ENCODE assay signal across 8 mouse cellular contexts in the genomic region with DNA sequence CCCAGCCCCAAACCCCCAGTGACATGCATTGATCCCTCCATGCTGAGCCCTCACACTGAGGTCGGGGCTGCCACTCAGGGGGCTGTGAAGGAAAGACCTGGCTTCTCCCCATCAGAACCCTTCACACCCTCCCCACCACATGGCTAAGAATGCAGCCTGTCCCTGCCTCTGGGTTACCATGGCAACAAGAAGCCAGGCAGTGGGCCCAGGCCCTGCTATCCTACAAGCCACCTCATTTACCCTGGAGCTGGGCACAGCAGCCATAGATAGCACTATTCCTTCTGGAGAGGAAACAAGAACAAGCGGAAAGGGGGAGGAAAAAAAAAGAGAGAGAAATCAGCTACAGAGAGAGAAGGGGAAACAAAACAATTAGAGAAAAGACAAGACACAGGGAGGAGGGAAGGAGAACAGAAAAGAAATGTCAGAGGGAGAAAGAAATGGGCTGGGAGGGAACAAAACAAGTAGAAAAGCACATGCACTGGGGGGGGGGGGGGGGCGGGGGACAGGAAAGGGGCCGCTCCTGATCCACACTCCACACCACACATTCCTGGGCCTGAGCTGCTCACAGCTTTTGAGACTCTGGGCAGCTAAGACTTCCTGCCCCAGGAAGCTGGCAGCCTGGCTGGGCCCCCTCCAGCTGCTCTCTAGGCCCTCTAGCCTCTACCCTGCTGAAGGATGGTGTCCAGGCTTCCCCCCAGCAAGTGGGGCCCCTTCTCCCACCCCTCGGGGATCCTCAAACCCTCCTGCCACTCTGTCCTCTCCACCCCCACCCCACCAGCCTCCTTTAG. TPM values are rescaled to one million over a fixed set of nuclear protein-coding genes. Genes with fewer than 3 reads are reported as not detected.
DNase-seq lines count a peak whose midpoint lies in the region; ATAC-seq and TF ChIP-seq lines count a peak whose summit lies in the region.

No protein-coding gene starts in this region.

- DNase-seq in 3T3-L1 (ENCODE audit: low read depth, low spot score) (peak; percentile 46), CH12.LX (ENCODE audit: extremely low read depth) (peak; percentile 40)
- DNase-seq in forebrain, embryonic 11.5 days (ENCODE audit: low spot score): peak; percentile 81
- peak; percentile 81 for DNase-seq in hindbrain, embryonic 11.5 days (ENCODE audit: low spot score)
- DNase-seq in left cerebral cortex, postnatal 10 days (ENCODE audit: extremely low spot score in 1 of 2, low spot score in 2 of 2): peak; percentile 85 to 88
- DNase-seq in kidney, adult 2 months: no peak

- ATAC-seq in forebrain, embryonic 11.5 days (replicated peaks; ENCODE audit: low FRiP score): peak; percentile 91
- peak; percentile 92 for ATAC-seq in hindbrain, embryonic 11.5 days (ENCODE audit: low FRiP score)
- peak; percentile 96 for ATAC-seq in midbrain, embryonic 13.5 days
- no peak for ATAC-seq in activated CD4-positive, CD25-positive, alpha-beta regulatory T cell, adult 4 months

- intact Hi-C loops in left cerebral cortex, postnatal 10 days (cut with DNase I): no loop called here

- H3K9me3 ChIP-seq in CH12.LX (replicated peaks; ENCODE audit: low read length): peaks cover 3% of the 10 kb centered on the region
- no peaks in the 10 kb centered on the region for H3K9me3 ChIP-seq in forebrain, embryonic 11.5 days (ENCODE audit: control insufficient read depth, low read length)
- H3K9me3 ChIP-seq in hindbrain, embryonic 11.5 days (ENCODE audit: control insufficient read depth, low read length): no peaks in the 10 kb centered on the region
- H3K9me3 ChIP-seq in midbrain, embryonic 13.5 days: no peaks in the 10 kb centered on the region

- dilution Hi-C loops in CH12.LX (cut with MboI; ENCODE audit: extremely low pct_ligation_motif_present, extremely low pct_unique_long_range_greater_than_20kb, low sequenced_read_pairs): no loop called here

- no peak for TF ChIP-seq EP300 in CH12.LX (IDR thresholded peaks at IDR 0.05; ENCODE audit: low read length)

- no peak overlapping the region for H3K4me3 ChIP-seq in CH12.LX (replicated peaks in 1 of 3; ENCODE audit: low read depth in 2 of 3, low read length in 2 of 3, poor library complexity in 1 of 3)
- H3K4me3 ChIP-seq in forebrain, embryonic 11.5 days (ENCODE audit: low read depth, low read length): no peak overlapping the region
- H3K4me3 ChIP-seq in hindbrain, embryonic 11.5 days (ENCODE audit: low read depth, low read length): no peak overlapping the region
- no peak overlapping the region for H3K4me3 ChIP-seq in midbrain, embryonic 13.5 days (replicated peaks)
- no peak overlapping the region for H3K4me3 ChIP-seq in kidney, adult 2 months (ENCODE audit: insufficient read depth, low read depth, low read length)

- in situ Hi-C loops in CH12.LX (cut with MboI; ENCODE audit: low pct_ligation_motif_present, low pct_unique_long_range_greater_than_20kb, low sequenced_read_pairs): no loop called here

- peak overlapping the region; percentile 39 for H3K9ac ChIP-seq in CH12.LX (ENCODE audit: insufficient read depth, low read depth)
- peak overlapping the region; percentile 29 for H3K9ac ChIP-seq in forebrain, embryonic 11.5 days (ENCODE audit: low read length)
- H3K9ac ChIP-seq in hindbrain, embryonic 11.5 days (ENCODE audit: low read depth, low read length): peak overlapping the region; percentile 38; the same call in 1 of the 2 replicates
- no peak overlapping the region; the same call in 1 of the 2 replicates for H3K9ac ChIP-seq in midbrain, embryonic 13.5 days (replicated peaks)

- no peaks in the 10 kb centered on the region for H3K79me2 ChIP-seq in CH12.LX (replicated peaks; ENCODE audit: control insufficient read depth, extremely low read depth, insufficient read depth, poor library complexity, severe bottlenecking)

- peaks cover 26 to 66% of the 10 kb centered on the region in 2 experiments for H3K4me1 ChIP-seq in CH12.LX (ENCODE audit: control insufficient read depth in 1 of 2, insufficient read depth in 2 of 2)
- peaks cover 23% of the 10 kb centered on the region for H3K4me1 ChIP-seq in forebrain, embryonic 11.5 days (replicated peaks; ENCODE audit: control insufficient read depth, insufficient read depth, low read length)
- peaks cover 16% of the 10 kb centered on the region for H3K4me1 ChIP-seq in hindbrain, embryonic 11.5 days (replicated peaks; ENCODE audit: control insufficient read depth, insufficient read depth, low read length)
- peaks cover 46% of the 10 kb centered on the region for H3K4me1 ChIP-seq in midbrain, embryonic 13.5 days (replicated peaks)
- no peaks in the 10 kb centered on the region for H3K4me1 ChIP-seq in kidney, adult 2 months (ENCODE audit: control insufficient read depth, insufficient read depth, low read length)

- no peak for TF ChIP-seq RAD21 in CH12.LX (IDR thresholded peaks at IDR 0.05; ENCODE audit: low read depth, low read length)

- 0 out of 2 replicates have a peak overlapping the region, but pooled peaks have one; percentile 11 for H3K4me2 ChIP-seq in CH12.LX (ENCODE audit: insufficient read depth, low read depth, poor library complexity, severe bottlenecking)
- 0 out of 2 replicates have a peak overlapping the region, but pooled peaks have one; percentile 18 for H3K4me2 ChIP-seq in forebrain, embryonic 11.5 days (ENCODE audit: low read depth, low read length, severe bottlenecking)
- no peak overlapping the region for H3K4me2 ChIP-seq in hindbrain, embryonic 11.5 days (replicated peaks; ENCODE audit: low read depth, low read length)
- H3K4me2 ChIP-seq in midbrain, embryonic 13.5 days (replicated peaks): no peak overlapping the region; the same call in 1 of the 2 replicates

- no peaks in the 10 kb centered on the region for H3K27me3 ChIP-seq in CH12.LX (replicated peaks)
- no peaks in the 10 kb centered on the region for H3K27me3 ChIP-seq in forebrain, embryonic 11.5 days (ENCODE audit: control insufficient read depth, insufficient read depth, low read length)
- no peaks in the 10 kb centered on the region for H3K27me3 ChIP-seq in hindbrain, embryonic 11.5 days (ENCODE audit: control insufficient read depth, insufficient read depth, low read length)
- no peaks in the 10 kb centered on the region for H3K27me3 ChIP-seq in midbrain, embryonic 13.5 days
- H3K27me3 ChIP-seq in kidney, adult 2 months (replicated peaks; ENCODE audit: control insufficient read depth, insufficient read depth, low read length): no peaks in the 10 kb centered on the region

- H3K36me3 ChIP-seq in CH12.LX (replicated peaks in 1 of 2; ENCODE audit: control insufficient read depth in 1 of 2, insufficient read depth in 1 of 2, low read length in 1 of 2): peaks cover 0 to 18% of the 10 kb centered on the region in 2 experiments
- no peaks in the 10 kb centered on the region for H3K36me3 ChIP-seq in forebrain, embryonic 11.5 days (ENCODE audit: control insufficient read depth, insufficient read depth, low read length)
- no peaks in the 10 kb centered on the region for H3K36me3 ChIP-seq in hindbrain, embryonic 11.5 days (ENCODE audit: control insufficient read depth, insufficient read depth, low read length)
- H3K36me3 ChIP-seq in midbrain, embryonic 13.5 days: no peaks in the 10 kb centered on the region
- H3K36me3 ChIP-seq in kidney, adult 2 months (ENCODE audit: control insufficient read depth, insufficient read depth, low read length): no peaks in the 10 kb centered on the region

- peak overlapping the region; percentile 97 for H3K27ac ChIP-seq in CH12.LX (ENCODE audit: insufficient read depth, low read depth)
- H3K27ac ChIP-seq in forebrain, embryonic 11.5 days (ENCODE audit: low read depth, low read length): peak overlapping the region; percentile 87
- H3K27ac ChIP-seq in hindbrain, embryonic 11.5 days (ENCODE audit: low read depth, low read length): peak overlapping the region; percentile 81
- H3K27ac ChIP-seq in midbrain, embryonic 13.5 days: peak overlapping the region; percentile 87
- no peak overlapping the region for H3K27ac ChIP-seq in kidney, adult 2 months (ENCODE audit: insufficient read depth, low read depth, low read length)

- TF ChIP-seq POLR2A in CH12.LX (IDR thresholded peaks at IDR 0.05; ENCODE audit: low read depth, low read length): no peak
- TF ChIP-seq POLR2A in kidney, adult 2 months (IDR thresholded peaks at IDR 0.05; ENCODE audit: low read depth, low read length): no peak

- WGBS in forebrain, embryonic 11.5 days: 4% methylated on average over 5 of the region's 5 CpGs
- WGBS in hindbrain, embryonic 11.5 days: 2% methylated on average over 3 of the region's 5 CpGs
- 5% methylated on average over 4 of the region's 5 CpGs for WGBS in midbrain, embryonic 13.5 days
- 34% methylated on average over 3 of the region's 5 CpGs for WGBS in kidney, adult 2 months

- TF ChIP-seq CTCF in CH12.LX (conservative IDR thresholded peaks at IDR 0.05 in 1 of 2, IDR thresholded peaks at IDR 0.05 in 1 of 2; ENCODE audit: low read depth in 2 of 2, low read length in 2 of 2): no peak
- no peak for TF ChIP-seq CTCF in kidney, adult 2 months (conservative IDR thresholded peaks at IDR 0.05; ENCODE audit: insufficient read depth, insufficient read length, low read depth, low read length)

RNA-seq across cellular contexts. Expression of gene Acot11, which starts 18.9 kb away (rescaled TPM):
- total RNA-seq in CH12.LX (2012; rRNA removed) (4.8 and 6.8 TPM in 2 replicates), CH12.LX (2014; rRNA removed) (2.0 and 2.3 TPM in 2 replicates)
- 4.3 and 4.4 TPM in 2 replicates for polyA plus RNA-seq in CH12.LX (2012; ENCODE audit: insufficient read length, low read depth)
- polyA plus RNA-seq in forebrain, embryonic 11.5 days (2014; fragmentation: Nextera tagmentation; extraction: Ambion mirVana): 1.6 and 1.8 TPM in 2 replicates
- 1.4 and 1.7 TPM in 2 replicates for polyA plus RNA-seq in hindbrain, embryonic 11.5 days (2014; fragmentation: Nextera tagmentation; extraction: Ambion mirVana)
- 10 to 100 TPM; 12.2 to 22.1 TPM for total RNA-seq in left cerebral cortex, postnatal 10 days (2021)
- polyA plus RNA-seq in midbrain, embryonic 13.5 days (2015; fragmentation: Nextera tagmentation; extraction: Ambion mirVana): 1.00 and 1.4 TPM in 2 replicates
- polyA plus RNA-seq in activated CD4-positive, CD25-positive, alpha-beta regulatory T cell, adult 4 months (2017; shearing (Covaris generic)): 1 to 10 TPM; 6.1 to 9.0 TPM
- 18.2 and 20.2 TPM in 2 replicates for polyA plus RNA-seq in kidney, adult 2 months (2012; rRNA removed)

RNA-seq across cellular contexts. Expression of gene Fam151a, which starts 52.3 kb away (rescaled TPM):
- total RNA-seq in CH12.LX (2012; rRNA removed): 0.34 and 0.38 TPM in 2 replicates
- total RNA-seq in CH12.LX (2014; rRNA removed): 0.11 TPM in 1 of 2 replicates, not detected in the other
- 0.24 TPM in 1 of 2 replicates, not detected in the other for polyA plus RNA-seq in CH12.LX (2012; ENCODE audit: insufficient read length, low read depth)
- polyA plus RNA-seq in forebrain, embryonic 11.5 days (2014; fragmentation: Nextera tagmentation; extraction: Ambion mirVana): not detected in 2 replicates
- polyA plus RNA-seq in hindbrain, embryonic 11.5 days (2014; fragmentation: Nextera tagmentation; extraction: Ambion mirVana): not detected in 2 replicates
- not detected for total RNA-seq in left cerebral cortex, postnatal 10 days (2021)
- not detected in 2 replicates for polyA plus RNA-seq in midbrain, embryonic 13.5 days (2015; fragmentation: Nextera tagmentation; extraction: Ambion mirVana)
- not detected for polyA plus RNA-seq in activated CD4-positive, CD25-positive, alpha-beta regulatory T cell, adult 4 months (2017; shearing (Covaris generic))
- polyA plus RNA-seq in kidney, adult 2 months (2012; rRNA removed): 265 and 295 TPM in 2 replicates

RNA-seq across cellular contexts. Expression of gene Mroh7, which starts 55.2 kb away (rescaled TPM):
- total RNA-seq in CH12.LX (2012; rRNA removed): 0.04 TPM in 1 of 2 replicates, not detected in the other
- total RNA-seq in CH12.LX (2014; rRNA removed): not detected in 2 replicates
- polyA plus RNA-seq in CH12.LX (2012; ENCODE audit: insufficient read length, low read depth): not detected in 2 replicates
- polyA plus RNA-seq in forebrain, embryonic 11.5 days (2014; fragmentation: Nextera tagmentation; extraction: Ambion mirVana): 0.11 TPM in 1 of 2 replicates, not detected in the other
- 0.25 TPM in 1 of 2 replicates, not detected in the other for polyA plus RNA-seq in hindbrain, embryonic 11.5 days (2014; fragmentation: Nextera tagmentation; extraction: Ambion mirVana)
- 1 to 10 TPM; 1.7 to 2.7 TPM for total RNA-seq in left cerebral cortex, postnatal 10 days (2021)
- 0.17 and 0.22 TPM in 2 replicates for polyA plus RNA-seq in midbrain, embryonic 13.5 days (2015; fragmentation: Nextera tagmentation; extraction: Ambion mirVana)
- polyA plus RNA-seq in activated CD4-positive, CD25-positive, alpha-beta regulatory T cell, adult 4 months (2017; shearing (Covaris generic)): not detected
- polyA plus RNA-seq in kidney, adult 2 months (2012; rRNA removed): 9.2 and 9.7 TPM in 2 replicates

Comparison
In these comparisons a context has a peak if more than half of its experiments do, and no peak if none do; other contexts are left out.
1. H3K4me2 ChIP-seq: peak in CH12.LX (single experiment) and forebrain, embryonic 11.5 days (single experiment); none in hindbrain, embryonic 11.5 days (single experiment) and midbrain, embryonic 13.5 days (single experiment).
2. RNA of gene Fam151a, which starts 52.3 kb away (polyA plus RNA-seq): 265 to 295 TPM in kidney, adult 2 months; 0.24 TPM in CH12.LX, not detected in activated CD4-positive, CD25-positive, alpha-beta regulatory T cell, adult 4 months, not detected in hindbrain, embryonic 11.5 days, not detected in forebrain, embryonic 11.5 days and not detected in midbrain, embryonic 13.5 days; every median in the first group is over 100 times any median in the second.